In genomic region chr7:91414749-91415148, GRCm38 (mm10) we compare ENCODE assay signal across 22 mouse cellular contexts.
DNase-seq lines count a peak whose midpoint lies in the region; TF ChIP-seq lines count a peak whose summit lies in the region.
"Had no signal": no experiment of that assay in that cellular context is flagged by ENCODE, and none has a peak within 500 bp of the region (broad histone marks: within the 10 kb centered on the region; RNA-seq: fewer than 3 reads in every experiment).

No protein-coding gene starts in this region.

- WGBS in hindbrain, embryonic 10.5 days: 85% methylated on average over 2 of the region's 2 CpGs

- no peak overlapping the region for H3K4me3 ChIP-seq in layer of hippocampus, adult 2 months
- no peak overlapping the region for H3K4me3 ChIP-seq in hindbrain, embryonic 10.5 days
- H3K4me3 ChIP-seq: forebrain, embryonic 10.5 days; heart, embryonic 12.5 days; hindbrain, embryonic 12.5 days; liver, embryonic 13.5 days; megakaryocyte, embryonic 14.5 days; midbrain, embryonic 15.5 days; neural tube, embryonic 12.5 days had no signal

- H3K36me3 ChIP-seq in hindbrain, embryonic 10.5 days: no peaks in the 10 kb centered on the region
- H3K36me3 ChIP-seq: forebrain, embryonic 10.5 days; heart, embryonic 12.5 days; hindbrain, embryonic 12.5 days; liver, embryonic 13.5 days; midbrain, embryonic 15.5 days; neural tube, embryonic 12.5 days had no signal

- DNase-seq in layer of hippocampus, adult 11-12 months (ENCODE audit: low spot score): peak; percentile 62
- no peak for DNase-seq in layer of hippocampus, postnatal 25 days (ENCODE audit: extremely low spot score in 1 of 2, low spot score in 1 of 2)
- DNase-seq in brain, adult 2 months (ENCODE audit: low read depth, low spot score): peak; percentile 89
- DNase-seq in layer of hippocampus, adult 2 months (ENCODE audit: low spot score in 2 of 2): peak; percentile 56 to 73
- peak; percentile 58 to 62 for DNase-seq in left cerebral cortex, adult 9 months (ENCODE audit: low spot score in 2 of 2)
- no peak for DNase-seq in adrenal gland, postnatal 36 days
- DNase-seq in hindbrain, embryonic 10.5 days (ENCODE audit: low spot score): no peak
- DNase-seq: adrenal gland, adult 8-10 months; B cell, adult 2 months; cerebellum, adult 9-11 months; gastrocnemius, postnatal 10 days; heart, postnatal 10 days; kidney, postnatal 25 days; liver, embryonic 13.5 days; lung, adult 2 months had no signal

- H3K27ac ChIP-seq in layer of hippocampus, adult 2 months: peak overlapping the region; percentile 86
- no peak overlapping the region for H3K27ac ChIP-seq in hindbrain, embryonic 10.5 days
- H3K27ac ChIP-seq: forebrain, embryonic 10.5 days; hindbrain, embryonic 12.5 days; liver, embryonic 13.5 days; midbrain, embryonic 15.5 days; neural tube, embryonic 12.5 days; stomach, postnatal 0 days had no signal

- TF ChIP-seq CTCF in layer of hippocampus, adult 2 months (conservative IDR thresholded peaks at IDR 0.05): no peak

- no peaks in the 10 kb centered on the region for H3K9me3 ChIP-seq in hindbrain, embryonic 10.5 days
- H3K9me3 ChIP-seq: forebrain, embryonic 10.5 days; heart, embryonic 12.5 days; hindbrain, embryonic 12.5 days; liver, embryonic 13.5 days; megakaryocyte, embryonic 14.5 days; midbrain, embryonic 15.5 days; neural tube, embryonic 12.5 days had no signal

- H3K27me3 ChIP-seq in hindbrain, embryonic 10.5 days (ENCODE audit: insufficient read depth, poor library complexity, severe bottlenecking): no peaks in the 10 kb centered on the region
- H3K27me3 ChIP-seq: heart, embryonic 12.5 days; hindbrain, embryonic 12.5 days; liver, embryonic 13.5 days; megakaryocyte, embryonic 14.5 days; midbrain, embryonic 15.5 days; neural tube, embryonic 12.5 days had no signal

- no peaks in the 10 kb centered on the region for H3K4me1 ChIP-seq in hindbrain, embryonic 10.5 days (replicated peaks)
- H3K4me1 ChIP-seq: forebrain, embryonic 10.5 days; heart, embryonic 12.5 days; hindbrain, embryonic 12.5 days; liver, embryonic 13.5 days; megakaryocyte, embryonic 14.5 days; midbrain, embryonic 15.5 days; neural tube, embryonic 12.5 days had no signal

Comparison
In these comparisons a context has a peak if more than half of its experiments do, and no peak if none do; other contexts are left out.
1. DNase-seq: peak in layer of hippocampus, adult 11-12 months (single experiment), brain, adult 2 months (single experiment), layer of hippocampus, adult 2 months (2 of 2) and left cerebral cortex, adult 9 months (2 of 2); none in layer of hippocampus, postnatal 25 days (0 of 2), adrenal gland, postnatal 36 days (0 of 2) and hindbrain, embryonic 10.5 days (single experiment).